Mouse (Mus musculus): ENCODE results near the gene Ttc28. TPM values are rescaled to one million over a fixed set of nuclear protein-coding genes. Genes with fewer than 3 reads are reported as not detected.
A peak's percentile ranks its signal among the peaks of the same experiment; 100 is the strongest.

The Ttc28 gene
- polyA plus RNA-seq, 1 experiment, result 5.5 TPM

DNA sequence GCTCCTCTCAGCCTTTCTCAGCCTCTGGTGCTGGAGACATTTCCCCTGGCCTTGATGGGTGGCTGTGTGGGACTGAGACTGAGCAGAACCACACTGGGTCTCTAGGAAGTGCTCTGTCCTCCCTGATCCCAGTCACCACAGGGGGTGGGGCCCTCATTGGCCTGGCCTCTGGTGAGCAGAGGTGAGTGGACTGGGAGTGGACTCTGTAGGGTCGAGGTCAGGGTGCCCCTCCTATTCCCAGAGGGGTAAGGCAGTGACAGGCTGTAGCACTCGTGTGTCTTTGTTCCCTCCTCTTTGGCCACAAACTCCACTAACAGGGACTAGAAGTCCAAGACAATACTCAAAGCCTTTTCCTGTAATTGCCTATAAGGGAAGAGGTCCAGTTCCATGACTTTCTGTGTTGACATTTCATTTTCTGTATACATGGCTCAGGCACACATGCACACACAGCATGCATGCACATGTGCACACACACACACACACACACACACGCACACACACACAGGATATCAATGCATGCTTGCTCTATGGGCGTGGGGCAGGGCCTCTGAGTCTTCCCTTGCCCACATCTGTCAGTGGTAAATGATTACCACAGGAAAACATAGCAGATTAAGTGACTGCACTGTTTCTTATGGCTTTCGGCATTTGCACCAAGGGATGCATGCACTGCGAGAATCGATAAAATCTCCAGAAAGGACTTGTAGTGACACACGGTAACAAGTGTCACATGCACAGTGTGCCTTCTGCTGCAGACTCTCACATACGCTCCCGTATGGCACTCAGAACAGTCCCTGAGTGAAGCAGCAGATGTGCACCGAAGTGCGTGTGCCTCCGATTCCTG lies 382.4 kb downstream of the Ttc28 start:
- H3K27ac ChIP-seq (ENCODE audit: insufficient read depth, low read length), result no peak overlapping the region
- H3K4me3 ChIP-seq (replicated peaks; ENCODE audit: insufficient read depth, low read depth, low read length), result no peak overlapping the region
- WGBS, result 80% methylated on average over 13 of the region's 13 CpGs
- TF ChIP-seq POLR2A (IDR thresholded peaks at IDR 0.05; ENCODE audit: borderline replicate concordance, insufficient read depth, low read length) (no peak), CTCF (IDR thresholded peaks at IDR 0.05; ENCODE audit: borderline replicate concordance, insufficient read depth, low read depth, low read length) (no peak)
- no peaks in the 10 kb centered on the region for H3K27me3 ChIP-seq (ENCODE audit: control insufficient read depth, insufficient read depth, low read length)
- DNase-seq, result no peak
- peaks cover 12% of the 10 kb centered on the region for H3K4me1 ChIP-seq (ENCODE audit: control insufficient read depth, insufficient read depth, low read length)

DNA sequence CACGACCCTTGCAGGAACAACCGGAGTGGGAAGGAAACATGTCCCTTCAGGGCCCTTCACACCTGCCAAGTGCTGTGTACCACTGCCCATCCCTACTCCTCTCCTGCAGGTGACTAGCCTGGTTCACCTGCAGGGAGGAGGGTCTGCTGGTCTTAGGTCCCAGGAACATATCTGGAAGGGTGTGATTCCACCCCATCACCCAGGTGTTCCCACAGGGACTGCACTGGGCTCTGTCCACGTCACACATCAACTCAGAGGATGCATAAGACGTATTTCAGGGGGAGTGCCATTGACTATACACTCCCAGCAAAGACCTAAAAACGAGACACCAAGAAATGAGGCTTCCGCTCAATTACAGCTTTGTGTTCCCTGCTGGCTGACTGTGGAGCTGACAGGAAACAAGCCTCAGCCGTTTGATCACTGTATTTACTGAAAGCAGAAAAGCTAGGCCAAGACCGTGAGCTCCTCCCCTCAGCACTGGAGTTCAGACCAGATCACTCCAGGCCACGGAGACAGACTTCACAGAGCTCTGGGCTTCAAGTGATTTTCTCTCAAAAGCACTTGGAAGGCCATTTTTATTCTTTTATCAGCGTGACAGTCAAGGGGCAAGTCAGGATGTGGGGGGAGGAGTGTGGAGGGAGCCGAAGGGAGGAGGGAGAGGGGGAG lies 383.1 kb downstream of the Ttc28 start:
- no peak overlapping the region for H3K4me3 ChIP-seq (replicated peaks; ENCODE audit: insufficient read depth, low read depth, low read length)
- H3K27ac ChIP-seq (ENCODE audit: insufficient read depth, low read length), result peak overlapping the region; percentile 37; the same call in 1 of the 2 replicates
- TF ChIP-seq POLR2A (IDR thresholded peaks at IDR 0.05; ENCODE audit: borderline replicate concordance, insufficient read depth, low read length), result no peak
- no peak for TF ChIP-seq CTCF (IDR thresholded peaks at IDR 0.05; ENCODE audit: borderline replicate concordance, insufficient read depth, low read depth, low read length)
- H3K4me1 ChIP-seq (ENCODE audit: control insufficient read depth, insufficient read depth, low read length), result peaks cover 12% of the 10 kb centered on the region
- 54% methylated on average over 11 of the region's 11 CpGs for WGBS
- no peak for DNase-seq
- H3K27me3 ChIP-seq (ENCODE audit: control insufficient read depth, insufficient read depth, low read length), result no peaks in the 10 kb centered on the region

DNA sequence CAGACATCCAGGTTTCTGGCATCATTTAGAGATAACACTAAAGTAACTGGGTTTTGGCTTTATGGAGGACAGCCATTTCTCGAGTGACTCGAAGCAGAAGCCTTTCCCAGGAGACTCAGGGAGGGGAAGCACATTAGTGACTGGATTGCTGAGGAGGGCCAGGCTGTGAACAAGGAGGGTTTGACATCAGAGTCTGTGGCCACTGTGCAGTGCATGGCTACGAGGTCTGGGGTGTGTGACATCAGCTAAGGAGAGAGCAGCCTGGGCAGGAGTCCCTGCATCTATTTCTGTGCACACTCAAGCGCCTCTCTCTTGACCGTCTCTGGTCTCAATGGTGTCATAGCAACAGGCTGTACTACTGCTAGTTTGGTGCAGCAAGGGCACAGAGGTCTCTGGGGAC lies 383.8 kb downstream of the Ttc28 start:
- DNase-seq, result no peak
- Histone ChIP-seq H3K27me3 (ENCODE audit: control insufficient read depth, insufficient read depth, low read length) (no peaks in the 10 kb centered on the region), H3K4me3 (replicated peaks; ENCODE audit: insufficient read depth, low read depth, low read length) (no peak overlapping the region), H3K27ac (ENCODE audit: insufficient read depth, low read length) (no peak overlapping the region), H3K4me1 (ENCODE audit: control insufficient read depth, insufficient read depth, low read length) (peaks cover 12% of the 10 kb centered on the region)
- WGBS, result 48% methylated on average over 5 of the region's 5 CpGs
- no peak for TF ChIP-seq CTCF (IDR thresholded peaks at IDR 0.05; ENCODE audit: borderline replicate concordance, insufficient read depth, low read depth, low read length)
- TF ChIP-seq POLR2A (IDR thresholded peaks at IDR 0.05; ENCODE audit: borderline replicate concordance, insufficient read depth, low read length), result no peak

DNA sequence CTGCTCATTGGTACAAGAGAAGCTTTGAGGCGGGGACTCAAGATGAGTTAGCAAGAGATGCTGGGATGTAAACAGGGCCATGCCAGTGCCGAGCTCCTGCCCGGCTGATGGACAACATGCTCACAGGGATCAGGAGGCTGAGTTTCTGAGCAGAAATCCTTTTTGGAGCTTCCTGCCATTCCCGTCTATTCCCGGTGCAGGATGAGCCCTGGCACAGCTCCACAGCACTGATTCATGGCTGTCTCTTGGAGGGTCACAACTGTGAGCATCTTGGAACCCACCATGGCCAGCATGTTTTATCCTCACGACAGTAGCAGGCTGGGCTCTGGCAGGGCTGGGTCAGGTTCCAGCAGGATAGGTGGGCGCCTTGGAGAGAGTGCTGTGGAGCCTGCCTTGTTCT lies 384.9 kb downstream of the Ttc28 start:
- H3K4me3 ChIP-seq (replicated peaks; ENCODE audit: insufficient read depth, low read depth, low read length), result no peak overlapping the region
- DNase-seq, result no peak
- H3K27me3 ChIP-seq (ENCODE audit: control insufficient read depth, insufficient read depth, low read length), result no peaks in the 10 kb centered on the region
- peaks cover 12% of the 10 kb centered on the region for H3K4me1 ChIP-seq (ENCODE audit: control insufficient read depth, insufficient read depth, low read length)
- H3K27ac ChIP-seq (ENCODE audit: insufficient read depth, low read length), result no peak overlapping the region
- TF ChIP-seq CTCF (IDR thresholded peaks at IDR 0.05; ENCODE audit: borderline replicate concordance, insufficient read depth, low read depth, low read length) (no peak), POLR2A (IDR thresholded peaks at IDR 0.05; ENCODE audit: borderline replicate concordance, insufficient read depth, low read length) (no peak)
- 46% methylated on average over 7 of the region's 7 CpGs for WGBS

DNA sequence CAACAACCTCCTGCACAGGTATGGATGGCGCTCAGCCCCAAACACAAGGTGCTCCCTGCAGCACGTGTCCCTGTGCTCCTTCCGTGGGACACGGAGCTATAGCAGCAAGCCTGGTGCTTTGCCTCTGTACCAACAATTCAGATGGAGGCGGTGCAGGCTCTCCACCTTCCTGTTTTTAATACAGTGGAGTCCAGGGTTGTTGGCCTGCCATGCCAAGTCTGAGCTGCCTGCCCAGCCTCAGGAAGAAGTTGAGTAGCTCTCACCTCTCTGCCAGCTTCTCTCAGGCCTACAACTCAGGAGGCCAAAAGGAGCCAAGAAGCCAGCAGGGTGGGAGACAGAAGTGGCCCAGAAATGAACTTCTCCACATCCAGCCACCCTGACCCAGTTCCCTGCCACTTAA lies 387.1 kb downstream of the Ttc28 start:
- no peak overlapping the region for H3K27ac ChIP-seq (ENCODE audit: insufficient read depth, low read length)

DNA sequence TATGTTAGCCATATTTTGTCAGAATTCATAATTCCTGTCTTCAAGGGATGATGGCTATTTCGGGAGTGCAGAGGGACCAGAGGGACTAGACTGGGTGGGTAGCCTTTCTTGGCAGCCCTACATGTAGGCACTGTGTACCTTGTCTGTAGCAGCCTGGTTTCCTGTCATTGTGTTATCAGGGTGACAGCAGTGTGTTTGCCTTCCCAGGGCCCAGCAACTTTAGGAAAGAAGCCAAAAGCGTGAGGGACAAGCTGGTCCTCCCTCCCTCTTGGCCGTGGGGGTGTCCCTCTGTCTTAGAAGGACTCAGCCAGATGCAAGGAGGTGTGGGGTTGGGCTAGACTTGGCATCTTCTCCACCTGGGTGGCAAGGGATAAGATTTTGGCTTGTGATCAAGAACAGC lies 387.5 kb downstream of the Ttc28 start:
- 31% methylated on average over 3 of the region's 3 CpGs for WGBS
- H3K27ac ChIP-seq (ENCODE audit: insufficient read depth, low read length), result no peak overlapping the region

More for the DNA sequence above, 387.1 kb downstream of the Ttc28 start:
- no peak for DNase-seq
- 91% methylated on average over 5 of the region's 5 CpGs for WGBS
- TF ChIP-seq CTCF (IDR thresholded peaks at IDR 0.05; ENCODE audit: borderline replicate concordance, insufficient read depth, low read depth, low read length), result no peak
- no peak for TF ChIP-seq POLR2A (IDR thresholded peaks at IDR 0.05; ENCODE audit: borderline replicate concordance, insufficient read depth, low read length)
- H3K4me3 ChIP-seq (replicated peaks; ENCODE audit: insufficient read depth, low read depth, low read length), result no peak overlapping the region
- peaks cover 19% of the 10 kb centered on the region for H3K4me1 ChIP-seq (ENCODE audit: control insufficient read depth, insufficient read depth, low read length)
- no peaks in the 10 kb centered on the region for H3K27me3 ChIP-seq (ENCODE audit: control insufficient read depth, insufficient read depth, low read length)

DNA sequence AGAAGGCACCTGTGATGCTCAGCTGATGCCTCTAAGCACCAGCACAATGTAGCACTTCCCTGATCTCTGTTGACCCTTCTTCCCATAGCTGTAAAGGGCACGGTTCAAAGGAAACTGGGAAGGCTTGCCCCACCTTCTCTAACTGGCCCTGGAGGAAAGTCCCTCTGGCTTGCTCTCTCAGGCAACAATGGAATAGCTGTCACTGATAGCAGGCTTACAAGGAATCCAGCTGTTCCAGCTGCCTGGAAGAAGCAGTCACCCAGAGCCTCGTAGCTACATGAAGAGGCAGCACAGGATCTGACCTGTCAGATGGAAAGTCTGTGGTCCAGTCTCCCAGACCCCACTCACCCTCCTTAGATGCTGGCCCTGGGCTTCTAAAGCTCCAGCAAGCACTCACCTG lies 389.2 kb downstream of the Ttc28 start:
- TF ChIP-seq CTCF (IDR thresholded peaks at IDR 0.05; ENCODE audit: borderline replicate concordance, insufficient read depth, low read depth, low read length) (no peak), POLR2A (IDR thresholded peaks at IDR 0.05; ENCODE audit: borderline replicate concordance, insufficient read depth, low read length) (no peak)
- Histone ChIP-seq H3K27me3 (ENCODE audit: control insufficient read depth, insufficient read depth, low read length) (no peaks in the 10 kb centered on the region), H3K4me3 (replicated peaks; ENCODE audit: insufficient read depth, low read depth, low read length) (no peak overlapping the region), H3K4me1 (ENCODE audit: control insufficient read depth, insufficient read depth, low read length) (peaks cover 15% of the 10 kb centered on the region), H3K27ac (ENCODE audit: insufficient read depth, low read length) (no peak overlapping the region)
- no peak for DNase-seq
- WGBS, result 86% methylated on average over 2 of the region's 2 CpGs

More for the DNA sequence above, 387.5 kb downstream of the Ttc28 start:
- DNase-seq, result no peak
- TF ChIP-seq CTCF (IDR thresholded peaks at IDR 0.05; ENCODE audit: borderline replicate concordance, insufficient read depth, low read depth, low read length), result no peak
- TF ChIP-seq POLR2A (IDR thresholded peaks at IDR 0.05; ENCODE audit: borderline replicate concordance, insufficient read depth, low read length), result no peak
- H3K27me3 ChIP-seq (ENCODE audit: control insufficient read depth, insufficient read depth, low read length), result no peaks in the 10 kb centered on the region
- peaks cover 19% of the 10 kb centered on the region for H3K4me1 ChIP-seq (ENCODE audit: control insufficient read depth, insufficient read depth, low read length)
- H3K4me3 ChIP-seq (replicated peaks; ENCODE audit: insufficient read depth, low read depth, low read length), result no peak overlapping the region
